Mouse (Mus musculus) lung, adult 2 months (tissue): ENCODE measurements around the gene Gtf2ird2. TPM values are rescaled to one million over a fixed set of nuclear protein-coding genes. Genes with fewer than 3 reads are reported as not detected.

Experiments
- DNase-seq: peaks from one replicate; pipeline ENCODE4 v3.0.0; 2022
- H3K4me1 ChIP-seq: fragments of 200-500 bp; 2 replicates; pipeline ENCODE4 v1.6.1; 2011; ENCODE audit warnings: low read length; ENCODE audit not compliant: control insufficient read depth, insufficient read depth
- H3K4me3 ChIP-seq: fragments of 200-500 bp; replicated peaks from 2 replicates; pipeline ENCODE3; 2011; ENCODE audit warnings: low read depth, mild to moderate bottlenecking, control low read depth, low read length; ENCODE audit errors: extremely low read depth
- CTCF ChIP-seq: fragments of 200-500 bp; IDR thresholded peaks from 2 replicates; pipeline ENCODE4 v1.5.1; 2011; ENCODE audit warnings: mild to moderate bottlenecking, low read length, control low read depth; ENCODE audit not compliant: insufficient read depth
- POLR2A ChIP-seq: fragments of 200-500 bp; IDR thresholded peaks from 2 replicates; pipeline ENCODE4 v1.6.1; 2011; ENCODE audit warnings: low read depth, mild to moderate bottlenecking, control low read depth, low read length, borderline replicate concordance; ENCODE audit errors: extremely low read depth
- WGBS: fragments of 180-500 bp; shearing (Covaris S2); methylation state at CpG from one replicate; pipeline ENCODE4 v1.1.7; 2018; 5-methylcytosine and 5-hydroxymethylcytosine counted together
- polyA plus RNA-seq: library from polyadenylated mRNA; depleted of rRNA; stranded (reverse); fragments of >200 nt; gene quantifications from 2 replicates; pipeline ENCODE4 v1.2.3, GENCODE M21; 2012; rRNA removed

The Gtf2ird2 gene
- 5.2 and 5.4 TPM in 2 replicates for polyA plus RNA-seq

GRCm38 (mm10) chr5:134183880-134184808 lies at the start of gene Gtf2ird2:
Gtf2ird2 (plus strand) TSS chr5:134184019.
- no peak; the same call in 1 of the 2 replicates for TF ChIP-seq POLR2A
- TF ChIP-seq CTCF, result no peak
- peak; percentile 99 for DNase-seq
- WGBS, result under 1% methylated on average over 92 of the region's 92 CpGs

DNA sequence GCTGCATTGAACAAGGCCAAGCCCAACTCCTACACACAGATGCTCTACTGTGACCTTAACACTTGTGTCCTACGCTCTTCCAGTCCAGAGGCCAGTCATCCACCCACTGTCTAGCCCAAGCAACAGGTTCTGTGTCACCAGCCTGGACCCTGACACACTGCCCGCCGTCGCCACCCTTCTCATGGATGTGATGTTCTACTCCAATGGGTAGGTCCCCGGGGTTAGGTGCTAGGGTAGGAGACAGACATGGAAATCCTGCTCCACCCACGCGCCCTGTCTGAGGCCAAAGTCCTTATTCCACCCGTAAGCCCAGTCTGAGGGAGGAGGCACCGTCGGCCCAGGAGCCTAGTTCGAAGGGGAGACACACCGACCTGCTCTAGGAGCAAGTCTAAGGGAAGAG lies 47.8 kb upstream of the Gtf2ird2 start:
- 92% methylated on average over 12 of the region's 12 CpGs for WGBS
- no peaks in the 10 kb centered on the region for H3K4me1 ChIP-seq
- DNase-seq, result no peak
- TF ChIP-seq POLR2A (no peak), CTCF (no peak)
- H3K4me3 ChIP-seq, result no peak overlapping the region

More at GRCm38 (mm10) chr5:134183880-134184808, at the start of gene Gtf2ird2:
- Histone ChIP-seq H3K4me1 (peaks cover 6% of the 10 kb centered on the region; the same call in 1 of the 2 replicates), H3K4me3 (peak within 1 kb of the TSS; percentile 83)

GRCm38 (mm10) chr5:134137933-134138332 lies 45.9 kb upstream of the Gtf2ird2 start:
- DNase-seq, result no peak
- 93% methylated on average over 5 of the region's 5 CpGs for WGBS
- TF ChIP-seq POLR2A, result no peak
- no peak for TF ChIP-seq CTCF
- H3K4me3 ChIP-seq, result no peak overlapping the region
- no peaks in the 10 kb centered on the region for H3K4me1 ChIP-seq

GRCm38 (mm10) chr5:134139429-134139828 lies 44.4 kb upstream of the Gtf2ird2 start:
- 81% methylated on average over 6 of the region's 6 CpGs for WGBS
- Histone ChIP-seq H3K4me1 (no peaks in the 10 kb centered on the region), H3K4me3 (no peak overlapping the region)
- TF ChIP-seq POLR2A, result no peak
- TF ChIP-seq CTCF, result no peak
- DNase-seq, result no peak

GRCm38 (mm10) chr5:134141236-134141635 lies 42.6 kb upstream of the Gtf2ird2 start:
- 71% methylated on average over 7 of the region's 7 CpGs for WGBS
- TF ChIP-seq POLR2A (no peak), CTCF (no peak)
- no peaks in the 10 kb centered on the region for H3K4me1 ChIP-seq
- no peak for DNase-seq
- no peak overlapping the region for H3K4me3 ChIP-seq

- no peak for TF ChIP-seq POLR2A
- no peak for TF ChIP-seq CTCF
- DNase-seq, result no peak
- H3K4me3 ChIP-seq, result no peak overlapping the region
- H3K4me1 ChIP-seq, result 0 out of 2 replicates have a peak, but pooled peaks cover 2% of the 10 kb centered on the region
- 77% methylated on average over 11 of the region's 11 CpGs for WGBS
These were observed 41.4 kb upstream of the Gtf2ird2 start for GRCm38 (mm10) chr5:134142381-134142780.

DNA sequence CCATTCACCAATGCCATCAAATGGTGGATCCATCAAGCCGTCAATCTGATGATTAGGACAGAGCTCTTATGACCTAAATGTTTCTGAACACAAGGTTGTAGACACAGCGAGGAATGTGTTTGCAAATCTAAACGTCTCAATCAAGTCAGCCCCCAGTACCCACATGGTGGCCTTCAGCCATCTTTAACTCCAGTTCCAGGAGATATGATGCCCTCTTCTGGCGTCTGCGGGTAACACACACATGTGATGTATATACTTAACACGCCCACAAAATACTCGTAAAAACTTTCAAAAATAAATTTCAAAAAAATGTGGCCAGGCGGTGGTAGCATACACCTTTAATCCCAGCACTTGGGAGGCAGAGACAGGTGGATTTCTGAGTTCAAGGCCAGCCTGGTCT lies 38.8 kb upstream of the Gtf2ird2 start:
- TF ChIP-seq CTCF (no peak), POLR2A (no peak)
- WGBS, result 95% methylated on average over 8 of the region's 8 CpGs
- DNase-seq, result no peak

DNA sequence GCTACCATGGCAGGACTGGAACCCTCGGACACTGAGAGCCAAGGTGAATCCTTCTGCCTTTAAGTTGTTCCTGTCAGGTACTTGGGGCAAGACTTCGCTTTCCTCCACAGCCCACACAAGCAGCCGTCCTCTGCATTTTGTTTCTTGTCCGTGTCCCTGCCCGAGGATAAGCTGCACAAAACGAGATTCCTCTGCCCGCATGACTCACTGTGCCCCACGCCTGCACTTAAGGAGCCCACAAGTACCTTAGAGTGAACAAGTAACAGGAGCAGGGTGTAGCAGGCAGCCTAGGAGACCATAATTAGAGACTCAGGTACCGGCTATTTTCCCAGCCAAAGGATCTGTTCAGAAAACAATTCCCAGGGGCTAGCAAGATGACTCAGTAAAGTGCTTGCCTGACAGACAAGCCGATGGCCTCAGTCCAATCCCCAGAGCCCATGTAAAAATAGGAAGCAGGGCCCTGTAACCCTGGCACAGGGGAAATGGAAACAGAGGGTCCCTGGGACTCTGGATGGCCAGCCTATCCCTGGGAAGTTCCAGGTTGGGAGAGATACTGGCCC lies 36.5 kb upstream of the Gtf2ird2 start:
- peak; percentile 55 for DNase-seq
- no peak overlapping the region for H3K4me3 ChIP-seq
- 0 out of 2 replicates have a peak, but pooled peaks cover 2% of the 10 kb centered on the region for H3K4me1 ChIP-seq
- no peak for TF ChIP-seq CTCF
- TF ChIP-seq POLR2A, result no peak
- WGBS, result 70% methylated on average over 10 of the region's 10 CpGs

More for the DNA sequence above, 38.8 kb upstream of the Gtf2ird2 start:
- Histone ChIP-seq H3K4me1 (0 out of 2 replicates have a peak, but pooled peaks cover 2% of the 10 kb centered on the region), H3K4me3 (no peak overlapping the region)

DNA sequence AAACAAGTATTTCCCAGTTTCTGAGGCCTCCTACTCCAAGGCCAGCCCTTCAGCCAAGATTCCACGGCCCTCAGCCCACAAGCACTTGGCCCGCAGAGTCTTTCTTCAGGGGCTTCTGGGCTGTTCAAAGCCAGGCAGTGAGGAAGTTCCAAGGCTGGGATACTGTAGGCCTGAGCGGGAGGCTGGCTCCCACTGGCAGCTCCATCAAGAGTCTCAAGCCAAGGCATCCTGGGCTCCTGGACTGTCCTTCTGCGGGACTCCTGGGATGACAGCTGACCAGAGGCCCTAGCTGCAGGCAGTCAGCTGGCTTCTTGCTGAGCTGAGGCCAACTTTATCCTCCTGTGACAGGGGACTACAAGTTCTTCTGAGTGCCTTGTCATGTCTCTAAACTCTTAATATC lies 35.7 kb upstream of the Gtf2ird2 start:
- 64% methylated on average over 4 of the region's 4 CpGs for WGBS
- no peak overlapping the region for H3K4me3 ChIP-seq
- 0 out of 2 replicates have a peak, but pooled peaks cover 2% of the 10 kb centered on the region for H3K4me1 ChIP-seq
- DNase-seq, result no peak
- TF ChIP-seq CTCF (no peak), POLR2A (no peak)
